Mouse (Mus musculus) right cerebral cortex, postnatal 25 days (tissue): ENCODE measurements around the gene Slain1.
"Not testable (repeated sequence)": the region's sequence is repeated elsewhere in the genome, so short reads cannot be mapped to it uniquely, and the experiment has no call there.

Experiments used
- DNase-seq: peaks from one replicate; pipeline ENCODE4 v3.0.0; 2022

Slain1 gene

GRCm38 (mm10) chr14:103723841-103724240, 73.8 kb downstream of the Slain1 start:
- no peak for DNase-seq

DNA sequence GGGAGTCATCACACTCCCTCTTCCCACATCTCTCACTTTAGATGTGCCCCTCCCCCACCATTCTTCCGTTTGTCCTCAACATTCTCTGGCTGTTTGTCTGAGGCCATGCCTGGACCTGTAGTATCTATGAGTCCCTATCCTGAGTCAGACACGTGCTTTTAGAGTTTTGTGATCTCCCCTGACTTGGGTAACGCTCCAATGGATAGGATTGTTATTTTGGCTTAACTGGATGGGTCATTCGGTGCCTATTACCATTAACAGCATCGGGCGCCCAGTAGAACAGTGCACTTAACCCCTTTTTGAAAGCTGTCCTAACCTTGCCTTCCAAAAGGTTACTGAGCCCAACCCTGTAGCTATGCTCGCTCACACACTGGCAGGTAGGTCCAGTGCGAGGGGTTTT, 78.5 kb downstream of the Slain1 start:
- DNase-seq = no peak

DNA sequence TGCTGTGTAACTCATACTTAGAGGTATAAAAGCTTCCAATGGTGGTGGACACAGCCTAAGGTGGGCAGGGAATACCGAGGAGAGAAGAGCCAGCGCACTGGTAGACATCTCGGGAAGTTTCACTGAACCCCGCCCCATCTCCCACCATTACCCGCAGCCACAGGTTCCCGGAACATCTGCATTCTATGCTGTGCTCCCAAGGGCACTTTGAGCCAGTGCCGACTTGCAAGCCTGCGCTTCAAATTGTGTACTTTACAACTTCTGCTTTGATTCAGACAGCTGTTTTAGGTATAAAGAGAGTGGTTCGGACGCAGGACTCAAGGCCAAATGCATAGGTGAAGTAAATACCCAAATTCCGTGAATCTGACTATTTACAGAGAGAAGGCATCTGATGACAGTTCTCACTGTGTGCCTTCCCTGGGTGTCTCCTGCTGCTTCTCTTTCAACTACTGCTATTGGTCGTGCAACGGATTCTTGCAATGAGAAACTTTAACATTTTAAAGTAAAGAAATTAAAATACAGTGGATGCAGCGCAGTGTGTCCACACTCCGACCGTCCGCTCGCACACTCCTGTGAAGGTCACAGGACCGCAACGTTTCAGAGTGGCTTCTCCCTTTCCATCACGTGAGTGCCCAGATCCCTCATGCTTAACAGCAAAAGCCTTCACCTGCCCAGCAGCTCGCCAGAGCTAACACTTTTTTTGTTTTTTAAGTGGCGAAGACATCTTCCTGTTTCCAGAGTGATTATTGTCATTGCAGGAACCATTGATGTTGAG, 79.1 kb downstream of the Slain1 start:
- no peak for DNase-seq

- no peak for DNase-seq
These were observed 79.8 kb downstream of the Slain1 start for GRCm38 (mm10) chr14:103729760-103730367.

DNA sequence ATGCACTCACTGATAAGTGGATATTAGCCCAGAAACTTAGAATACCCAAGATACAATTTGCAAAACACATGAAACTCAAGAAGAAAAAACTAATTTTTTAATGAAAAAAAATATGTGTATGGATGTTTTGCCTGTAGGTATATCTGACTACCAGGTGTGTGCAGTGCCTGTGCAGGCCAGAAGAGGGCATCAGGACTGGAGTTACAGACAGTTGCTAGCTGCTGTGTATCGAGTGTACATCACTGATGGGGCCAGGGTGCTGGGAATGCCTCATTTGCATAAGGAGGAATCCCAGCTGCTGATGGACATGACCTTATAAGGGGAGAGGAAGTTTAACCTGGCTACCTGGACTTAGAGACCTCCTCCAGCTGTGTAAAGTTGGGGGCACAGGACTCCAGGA, 82.6 kb downstream of the Slain1 start:
- DNase-seq = no peak

- no peak for DNase-seq
These were observed 91.2 kb downstream of the Slain1 start for GRCm38 (mm10) chr14:103741216-103741615.

GRCm38 (mm10) chr14:103742150-103742549, 92.1 kb downstream of the Slain1 start:
- no peak for DNase-seq

DNA sequence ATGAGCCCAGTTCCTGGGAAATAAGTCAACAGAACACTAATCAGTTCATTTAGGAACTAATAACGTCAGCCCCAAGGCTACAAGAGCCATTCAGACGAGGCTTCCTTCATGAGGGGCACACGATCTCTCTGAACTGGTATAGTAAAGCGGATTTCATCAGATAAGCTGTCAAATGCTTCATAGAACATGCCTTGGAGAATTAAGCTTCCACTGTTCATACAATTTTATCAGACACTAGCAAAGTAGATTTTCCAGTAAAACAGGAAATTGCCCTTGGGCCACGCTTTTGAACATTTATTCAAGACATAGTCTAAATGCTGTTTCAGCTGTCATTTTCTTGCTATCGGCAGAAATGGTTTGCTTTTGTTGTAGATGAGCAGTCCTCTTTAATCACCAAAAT, 97.3 kb downstream of the Slain1 start:
- DNase-seq = no peak

DNA sequence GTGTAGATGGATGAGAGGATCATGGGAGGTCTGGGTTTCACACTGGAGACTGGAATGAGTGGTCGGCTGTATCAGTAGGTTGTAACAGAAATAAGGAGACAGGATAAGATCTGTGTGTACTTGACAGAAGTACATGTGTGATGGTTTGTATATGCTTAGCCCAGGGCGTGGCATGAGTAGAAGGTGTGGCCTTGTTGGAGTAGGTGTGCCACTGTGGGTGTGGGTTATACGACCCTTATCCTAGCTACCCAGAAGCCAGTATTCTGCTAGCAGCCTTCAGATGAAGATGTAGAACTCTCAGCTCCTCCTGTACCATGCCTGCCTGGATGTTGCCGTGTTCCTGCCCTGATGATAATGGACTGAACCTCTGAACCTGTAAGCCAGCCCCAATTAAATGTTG, 100.6 kb downstream of the Slain1 start:
- not testable (repeated sequence) for DNase-seq

GRCm38 (mm10) chr14:103751384-103751783, 101.4 kb downstream of the Slain1 start:
- DNase-seq = no peak

- DNase-seq = no peak
These were observed 102.7 kb downstream of the Slain1 start for GRCm38 (mm10) chr14:103752773-103753172.

DNA sequence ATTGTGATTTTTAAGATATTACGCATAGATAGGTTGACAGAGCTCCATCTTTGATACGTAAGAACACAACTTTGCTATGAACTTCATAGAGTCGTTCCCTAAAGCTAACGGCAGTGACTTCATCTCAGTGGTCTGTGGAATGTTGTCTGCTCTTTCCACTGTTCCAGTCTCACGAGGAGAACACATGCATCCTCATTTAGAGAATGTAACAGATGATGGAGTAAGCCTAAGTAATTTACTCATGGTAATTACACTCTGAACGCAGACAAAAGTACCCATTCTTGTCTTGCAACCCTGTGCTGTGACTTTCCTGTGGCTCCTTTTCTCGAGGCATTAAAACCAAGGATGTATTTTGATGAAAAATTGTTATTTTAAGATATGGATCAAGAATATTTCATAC, 104.0 kb downstream of the Slain1 start:
- DNase-seq = no peak

DNA sequence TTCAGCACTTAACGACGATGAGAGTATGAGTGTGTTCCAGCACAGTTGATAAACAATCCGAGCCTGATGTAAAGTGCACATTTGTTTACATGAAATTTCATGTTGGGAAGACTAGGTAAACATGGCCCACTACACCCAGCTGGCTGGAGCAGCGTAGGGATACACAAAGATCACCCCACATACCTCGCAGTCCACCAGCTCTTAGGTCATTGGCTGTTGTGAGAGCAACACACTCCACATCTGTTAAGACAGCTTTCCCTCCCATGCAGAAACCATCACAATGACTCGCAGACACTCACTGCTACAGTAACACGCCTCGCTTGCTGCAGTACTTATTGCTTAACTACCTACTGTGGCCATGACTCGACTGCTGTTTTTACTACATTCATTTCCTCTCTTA, 104.4 kb downstream of the Slain1 start:
- DNase-seq = no peak
